Mouse (Mus musculus) intestine, embryonic 16.5 days (tissue): ENCODE results near the gene Osbpl3. TPM values are rescaled to one million over a fixed set of nuclear protein-coding genes. Genes with fewer than 3 reads are reported as not detected.

Source experiments
- ATAC-seq: fragments of 200-750 bp; cut with Nextera tagmentation; 2 replicates; pipeline ENCODE4 v1.8.0; 2017; ENCODE audit warnings: moderate TSS enrichment, moderate library complexity
- H3K27ac ChIP-seq: fragments of 300-500 bp; sonication (generic); 2 replicates; pipeline ENCODE4 v1.5.1; 2014; ENCODE audit warnings: mild to moderate bottlenecking, low read length
- H3K27me3 ChIP-seq: fragments of 300-500 bp; sonication (generic); replicated peaks from 2 replicates; pipeline ENCODE4 v1.6.1; 2014; ENCODE audit warnings: low read length, control low read depth, mixed read lengths; ENCODE audit not compliant: control insufficient read depth, insufficient read depth
- H3K36me3 ChIP-seq: fragments of 300-500 bp; sonication (generic); 2 replicates; pipeline ENCODE4 v1.6.1; 2014; ENCODE audit warnings: low read length, control low read depth; ENCODE audit not compliant: control insufficient read depth, insufficient read depth
- H3K4me1 ChIP-seq: fragments of 300-500 bp; sonication (generic); 2 replicates; pipeline ENCODE4 v1.6.1; 2014; ENCODE audit warnings: low read length, control low read depth, mixed read lengths; ENCODE audit not compliant: control insufficient read depth, insufficient read depth
- H3K4me2 ChIP-seq: fragments of 300-500 bp; sonication (generic); 2 replicates; pipeline ENCODE4 v1.6.1; 2014; ENCODE audit warnings: low read depth, low read length, control low read depth
- H3K4me3 ChIP-seq: fragments of 300-500 bp; sonication (generic); 2 replicates; pipeline ENCODE4 v1.5.1; 2014; ENCODE audit warnings: mild to moderate bottlenecking, low read length
- H3K9ac ChIP-seq: fragments of 300-500 bp; sonication (generic); 2 replicates; pipeline ENCODE4 v1.6.1; 2014; ENCODE audit warnings: low read depth, low read length
- H3K9me3 ChIP-seq: fragments of 300-500 bp; sonication (generic); 2 replicates; pipeline ENCODE4 v1.6.1; 2016; ENCODE audit warnings: low read length, control low read depth; ENCODE audit not compliant: control insufficient read depth
- WGBS: fragments of 180-500 bp; shearing (Covaris S2); extraction: QIAGEN DNeasy Blood & Tissue Kit; methylation state at CpG from one replicate; pipeline ENCODE4 v1.1.7; 2014; 5-methylcytosine and 5-hydroxymethylcytosine counted together
- polyA plus RNA-seq: library from polyadenylated mRNA; unstranded; fragments of >200 nt; fragmentation: Nextera tagmentation; extraction: Ambion mirVana; gene quantifications from 2 replicates; pipeline ENCODE4 v1.2.1, GENCODE M21; 2015

Gene Osbpl3
- polyA plus RNA-seq, 1 experiment from 2014 or later: 7.0 TPM

- no peak overlapping the region for H3K9ac ChIP-seq
- ATAC-seq: no peak; the same call in 1 of the 2 replicates
- no peaks in the 10 kb centered on the region for H3K27me3 ChIP-seq
- no peak overlapping the region for H3K27ac ChIP-seq
- no peak overlapping the region for H3K4me2 ChIP-seq
- no peaks in the 10 kb centered on the region for H3K9me3 ChIP-seq
- H3K4me3 ChIP-seq: no peak overlapping the region
- 61% methylated on average over 4 of the region's 4 CpGs for WGBS
- no peaks in the 10 kb centered on the region for H3K4me1 ChIP-seq
- H3K36me3 ChIP-seq: no peaks in the 10 kb centered on the region
Measured at GRCm38 (mm10) chr6:50304949-50305491, 151.0 kb downstream of the Osbpl3 start.

- ATAC-seq: no peak
- WGBS: 90% methylated on average over 7 of the region's 7 CpGs
- H3K9ac ChIP-seq: no peak overlapping the region
Measured at GRCm38 (mm10) chr6:50301121-50301520, 154.9 kb downstream of the Osbpl3 start.

GRCm38 (mm10) chr6:50300622-50301021, 155.4 kb downstream of the Osbpl3 start:
- no peak for ATAC-seq
- Histone ChIP-seq H3K4me3 (no peak overlapping the region), H3K9ac (no peak overlapping the region), H3K36me3 (no peaks in the 10 kb centered on the region), H3K27ac (no peak overlapping the region), H3K4me2 (no peak overlapping the region), H3K9me3 (no peaks in the 10 kb centered on the region), H3K27me3 (no peaks in the 10 kb centered on the region), H3K4me1 (no peaks in the 10 kb centered on the region)
- WGBS: 79% methylated on average over 6 of the region's 6 CpGs

More at GRCm38 (mm10) chr6:50301121-50301520, 154.9 kb downstream of the Osbpl3 start:
- no peak overlapping the region for H3K4me3 ChIP-seq
- H3K27ac ChIP-seq: no peak overlapping the region
- H3K4me1 ChIP-seq: no peaks in the 10 kb centered on the region
- no peaks in the 10 kb centered on the region for H3K27me3 ChIP-seq
- no peak overlapping the region for H3K4me2 ChIP-seq
- no peaks in the 10 kb centered on the region for H3K36me3 ChIP-seq
- H3K9me3 ChIP-seq: no peaks in the 10 kb centered on the region

- Histone ChIP-seq H3K27me3 (no peaks in the 10 kb centered on the region), H3K4me3 (no peak overlapping the region), H3K27ac (no peak overlapping the region), H3K9me3 (no peaks in the 10 kb centered on the region), H3K4me2 (no peak overlapping the region), H3K4me1 (no peaks in the 10 kb centered on the region), H3K36me3 (no peaks in the 10 kb centered on the region), H3K9ac (no peak overlapping the region)
- no peak for ATAC-seq
- WGBS: 84% methylated on average over 7 of the region's 7 CpGs
Measured at GRCm38 (mm10) chr6:50299071-50299470, 156.9 kb downstream of the Osbpl3 start.

GRCm38 (mm10) chr6:50297671-50298070, 158.3 kb downstream of the Osbpl3 start:
- Histone ChIP-seq H3K27ac (no peak overlapping the region), H3K4me3 (no peak overlapping the region), H3K4me1 (no peaks in the 10 kb centered on the region), H3K4me2 (no peak overlapping the region), H3K9me3 (no peaks in the 10 kb centered on the region), H3K36me3 (no peaks in the 10 kb centered on the region), H3K9ac (no peak overlapping the region), H3K27me3 (no peaks in the 10 kb centered on the region)
- WGBS: 93% methylated on average over 9 of the region's 9 CpGs
- no peak for ATAC-seq

GRCm38 (mm10) chr6:50295136-50295535, 160.9 kb downstream of the Osbpl3 start:
- no peak overlapping the region for H3K4me3 ChIP-seq
- H3K4me2 ChIP-seq: no peak overlapping the region
- H3K27me3 ChIP-seq: no peaks in the 10 kb centered on the region
- 84% methylated on average over 10 of the region's 10 CpGs for WGBS
- H3K36me3 ChIP-seq: no peaks in the 10 kb centered on the region
- no peak for ATAC-seq
- H3K27ac ChIP-seq: no peak overlapping the region
- H3K9me3 ChIP-seq: no peaks in the 10 kb centered on the region
- no peaks in the 10 kb centered on the region for H3K4me1 ChIP-seq
- no peak overlapping the region for H3K9ac ChIP-seq

GRCm38 (mm10) chr6:50294128-50294527, 161.9 kb downstream of the Osbpl3 start:
- peak; percentile 64 for ATAC-seq
- H3K27ac ChIP-seq: no peak overlapping the region
- 33% methylated on average over 1 of the region's 1 CpGs for WGBS

GRCm38 (mm10) chr6:50291650-50292049, 164.4 kb downstream of the Osbpl3 start:
- no peaks in the 10 kb centered on the region for H3K4me1 ChIP-seq
- no peaks in the 10 kb centered on the region; the same call in 1 of the 2 replicates for H3K9me3 ChIP-seq
- no peaks in the 10 kb centered on the region for H3K36me3 ChIP-seq
- no peak overlapping the region for H3K9ac ChIP-seq
- no peak overlapping the region for H3K4me3 ChIP-seq
- no peak for ATAC-seq
- no peak overlapping the region for H3K27ac ChIP-seq
- no peaks in the 10 kb centered on the region for H3K27me3 ChIP-seq
- no peak overlapping the region for H3K4me2 ChIP-seq
- WGBS: 79% methylated on average over 4 of the region's 4 CpGs

More at GRCm38 (mm10) chr6:50294128-50294527, 161.9 kb downstream of the Osbpl3 start:
- no peaks in the 10 kb centered on the region for H3K36me3 ChIP-seq
- no peaks in the 10 kb centered on the region for H3K4me1 ChIP-seq
- no peaks in the 10 kb centered on the region for H3K27me3 ChIP-seq
- no peak overlapping the region for H3K4me2 ChIP-seq
- no peak overlapping the region for H3K9ac ChIP-seq
- H3K9me3 ChIP-seq: no peaks in the 10 kb centered on the region; the same call in 1 of the 2 replicates
- no peak overlapping the region for H3K4me3 ChIP-seq

- Histone ChIP-seq H3K4me2 (no peak overlapping the region), H3K4me1 (no peaks in the 10 kb centered on the region), H3K9ac (no peak overlapping the region), H3K27me3 (no peaks in the 10 kb centered on the region), H3K4me3 (no peak overlapping the region), H3K9me3 (no peaks in the 10 kb centered on the region; the same call in 1 of the 2 replicates), H3K36me3 (no peaks in the 10 kb centered on the region), H3K27ac (no peak overlapping the region)
- ATAC-seq: no peak
- 87% methylated on average over 3 of the region's 3 CpGs for WGBS
Measured at GRCm38 (mm10) chr6:50286881-50287280, 169.1 kb downstream of the Osbpl3 start.

- WGBS: 74% methylated on average over 7 of the region's 7 CpGs
- ATAC-seq: peak; percentile 67
- Histone ChIP-seq H3K4me1 (no peaks in the 10 kb centered on the region), H3K27ac (no peak overlapping the region), H3K9me3 (no peaks in the 10 kb centered on the region), H3K27me3 (no peaks in the 10 kb centered on the region), H3K9ac (no peak overlapping the region), H3K4me2 (no peak overlapping the region), H3K36me3 (no peaks in the 10 kb centered on the region), H3K4me3 (no peak overlapping the region)
Measured at GRCm38 (mm10) chr6:50279642-50280041, 176.4 kb downstream of the Osbpl3 start.
